Mouse (Mus musculus): ENCODE data around the gene Trim65.

The Trim65 gene

DNA sequence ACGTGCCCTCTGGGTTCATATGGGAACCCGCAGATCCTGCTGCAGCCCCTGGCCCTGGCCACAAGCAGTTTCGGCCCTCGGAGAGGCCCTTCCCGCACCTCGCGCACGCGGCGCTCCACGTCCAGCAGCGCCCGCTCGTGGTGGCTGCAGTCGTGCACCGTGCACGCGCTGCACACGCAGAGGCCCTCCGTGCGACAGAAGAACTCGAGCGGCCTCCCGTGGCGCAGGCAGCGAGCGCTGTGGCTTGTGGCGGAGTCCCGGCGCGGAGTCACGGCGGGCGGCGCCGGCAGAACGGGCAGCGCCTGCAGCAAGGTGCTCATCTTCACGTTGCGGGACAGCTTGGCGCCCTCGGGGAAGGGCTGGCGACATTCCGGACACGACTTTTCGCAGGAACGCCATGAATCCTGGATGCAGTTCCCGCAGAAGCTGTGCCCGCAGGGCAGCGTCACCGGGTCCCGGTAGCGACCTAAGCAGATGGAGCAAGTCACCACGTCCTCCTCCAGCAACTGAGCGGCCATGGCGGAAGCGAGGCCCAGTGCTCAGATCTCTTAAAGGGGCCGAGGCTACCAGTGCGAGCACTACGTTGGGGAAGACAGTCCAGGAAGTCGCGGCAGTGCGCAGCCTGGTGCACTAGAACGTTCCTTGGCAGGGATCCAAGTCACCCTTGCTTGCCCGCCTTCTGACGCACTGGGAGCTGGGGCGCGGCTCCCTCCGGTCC is at the start of gene Trim65:
Trim65 (minus strand) TSS at position 641 of the 718 bp plus-strand sequence.
- DNase-seq (ENCODE audit: low spot score) = peak; percentile 93

DNA sequence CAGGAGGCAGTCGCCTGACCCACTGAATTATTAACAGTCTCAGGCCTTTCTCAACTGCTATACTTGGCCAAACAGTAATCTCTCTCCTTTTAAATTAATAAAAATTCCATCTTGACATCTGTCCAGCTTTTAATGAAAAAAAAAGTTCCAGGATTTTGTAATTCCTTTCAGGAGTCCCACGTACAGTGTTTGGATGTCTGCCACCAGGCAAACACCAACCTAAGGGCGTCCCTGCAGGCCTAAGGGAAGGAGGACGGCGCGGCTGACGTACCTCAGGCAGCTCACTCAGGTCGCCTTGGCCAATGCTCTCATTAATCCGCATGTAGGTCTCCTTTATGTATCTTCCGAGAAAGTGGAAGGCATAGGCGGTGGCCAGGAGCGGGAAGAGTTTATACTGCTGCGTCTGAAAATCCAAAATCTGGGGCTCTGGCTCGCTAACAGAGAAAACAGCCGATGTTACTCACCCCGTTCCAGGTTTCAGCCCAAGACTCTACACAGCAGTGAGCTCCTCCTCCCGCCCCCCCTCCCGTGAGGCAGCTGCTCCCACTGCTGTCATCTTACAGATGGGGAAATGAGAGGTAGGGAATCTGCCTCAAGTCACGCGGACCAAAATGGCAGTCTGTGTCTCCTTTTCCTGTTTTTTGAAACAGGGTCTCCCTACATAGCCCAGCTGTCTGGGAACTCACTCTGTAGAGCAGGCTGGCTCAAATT is 47.6 kb upstream of the Trim65 start:
- no peak for DNase-seq (ENCODE audit: low spot score)

DNA sequence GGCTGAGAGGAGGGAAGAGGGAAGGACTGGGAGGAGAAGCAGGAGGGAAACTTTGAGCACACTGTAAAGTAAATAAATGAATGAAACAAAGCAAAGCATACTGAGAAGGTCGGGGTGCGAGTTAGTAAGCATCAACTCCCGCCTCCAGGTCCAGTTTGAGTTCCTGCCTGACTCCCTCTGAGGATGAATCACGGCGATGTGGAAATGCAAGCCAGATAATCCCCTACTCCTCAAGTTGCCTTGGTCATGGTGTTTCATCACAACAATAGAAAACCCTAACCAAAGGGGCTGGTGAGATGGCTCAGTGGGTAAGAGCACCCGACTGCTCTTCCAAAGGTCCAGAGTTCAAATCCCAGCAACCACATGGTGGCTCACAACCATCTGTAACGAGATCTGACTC is 45.1 kb upstream of the Trim65 start:
- no peak for DNase-seq (ENCODE audit: low spot score)

DNA sequence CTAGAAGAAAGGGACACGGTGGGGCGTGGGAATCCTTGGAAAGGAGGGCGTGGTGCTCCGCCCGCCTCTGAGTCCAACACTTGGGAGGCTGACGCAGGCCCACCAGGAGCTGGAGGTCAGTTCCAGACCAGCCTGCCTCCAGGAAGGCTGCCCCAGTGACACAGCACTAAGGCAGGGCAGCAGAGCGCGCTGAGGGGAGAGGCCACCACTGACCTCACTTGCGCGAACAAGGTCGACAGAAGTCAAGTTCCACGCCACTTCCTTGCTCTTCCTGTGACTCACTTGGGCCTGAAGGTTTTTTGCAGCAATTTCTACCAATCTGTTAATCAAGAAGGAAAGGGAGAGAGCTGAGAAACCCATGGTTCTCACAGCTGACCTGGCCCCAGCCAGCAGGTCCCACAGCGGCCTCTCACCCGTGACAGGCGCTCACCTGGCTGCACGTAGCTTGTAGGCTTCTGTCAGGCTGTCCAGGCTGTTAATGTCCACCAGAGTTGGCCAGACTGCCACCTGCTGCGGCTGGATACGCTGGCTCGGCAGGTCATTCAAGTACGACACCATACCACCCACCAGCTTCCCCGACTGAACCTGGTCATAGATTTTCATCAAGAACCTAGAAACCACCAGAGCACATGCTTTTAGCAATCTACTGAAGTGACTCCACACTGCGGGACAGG is 44.0 kb upstream of the Trim65 start:
- DNase-seq (ENCODE audit: low spot score) = peak; percentile 24

DNA sequence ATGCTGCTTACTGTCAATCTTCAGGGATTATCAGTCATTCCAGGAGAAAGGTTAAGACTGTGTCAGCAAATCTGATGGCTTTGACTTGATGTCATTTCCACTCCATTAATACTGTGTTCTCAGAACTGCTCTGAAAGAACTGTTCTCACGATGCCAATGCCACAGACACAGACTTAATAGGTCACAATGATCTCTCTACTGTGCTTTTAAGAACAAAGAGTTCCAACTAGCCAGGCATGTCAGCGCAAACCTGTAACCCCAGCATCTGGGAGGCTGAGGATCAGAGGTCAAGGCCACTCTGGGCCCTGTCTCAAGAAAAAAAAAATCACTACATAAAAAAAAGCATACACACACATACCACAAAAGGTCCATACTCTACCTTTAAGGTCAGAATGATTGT is 41.0 kb upstream of the Trim65 start:
- no peak for DNase-seq (ENCODE audit: low spot score)

DNA sequence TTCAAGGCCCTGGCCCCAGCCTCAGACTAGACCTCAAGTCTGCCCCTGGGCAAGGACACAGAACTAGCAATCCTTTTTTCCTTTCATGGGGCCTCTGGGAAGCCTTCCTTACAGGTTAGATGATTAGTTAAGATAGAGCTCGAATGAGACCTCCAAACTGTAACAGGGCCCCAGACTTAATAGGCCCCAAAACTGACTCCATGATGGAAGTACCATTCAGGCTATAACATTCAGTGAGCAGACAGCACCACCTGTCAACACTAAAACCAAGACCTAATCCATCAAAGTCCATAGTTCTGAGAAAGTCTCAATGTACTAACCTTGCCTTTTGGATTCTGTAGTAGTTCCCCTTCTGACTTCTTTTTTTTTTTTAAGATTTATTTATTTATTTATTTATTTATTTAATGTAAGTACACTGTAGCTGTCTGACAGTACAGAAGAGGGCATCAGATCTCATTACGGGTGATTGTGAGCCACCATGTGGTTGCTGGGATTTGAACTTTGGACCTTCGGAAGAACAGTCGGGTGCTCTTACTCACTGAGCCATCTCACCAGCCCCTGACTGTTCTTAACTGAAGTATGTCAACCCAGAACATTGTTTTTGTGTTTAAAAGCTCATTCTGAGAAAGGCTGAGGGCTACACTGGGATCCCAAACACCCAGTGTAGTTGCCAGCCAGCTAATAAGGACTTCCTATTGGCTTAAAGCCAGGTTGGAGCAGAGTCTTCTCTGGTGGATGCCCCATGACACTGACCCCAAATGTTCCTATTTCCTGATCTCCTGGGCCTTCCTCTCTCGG is 39.3 kb upstream of the Trim65 start:
- DNase-seq (ENCODE audit: low spot score) = no peak

DNA sequence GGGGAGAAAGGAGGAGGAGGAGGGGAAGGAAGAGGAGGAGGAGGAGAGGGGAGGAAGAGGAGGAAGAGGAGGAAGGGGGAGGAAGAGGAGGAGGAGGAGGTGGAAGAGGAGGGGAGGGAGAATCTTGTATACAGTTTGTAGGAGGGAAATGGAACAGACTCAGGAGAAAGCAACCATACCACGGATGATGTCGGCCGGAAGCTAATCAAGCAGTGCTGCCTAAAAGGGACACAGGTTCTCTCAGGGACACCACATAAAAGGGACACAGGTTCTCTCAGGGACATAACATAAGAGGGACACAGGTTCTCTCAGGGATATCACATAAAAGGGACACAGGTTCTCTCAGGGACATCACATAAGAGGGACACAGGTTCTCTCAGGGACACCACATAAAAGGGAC is 38.3 kb upstream of the Trim65 start:
- DNase-seq (ENCODE audit: low spot score) = no peak

DNA sequence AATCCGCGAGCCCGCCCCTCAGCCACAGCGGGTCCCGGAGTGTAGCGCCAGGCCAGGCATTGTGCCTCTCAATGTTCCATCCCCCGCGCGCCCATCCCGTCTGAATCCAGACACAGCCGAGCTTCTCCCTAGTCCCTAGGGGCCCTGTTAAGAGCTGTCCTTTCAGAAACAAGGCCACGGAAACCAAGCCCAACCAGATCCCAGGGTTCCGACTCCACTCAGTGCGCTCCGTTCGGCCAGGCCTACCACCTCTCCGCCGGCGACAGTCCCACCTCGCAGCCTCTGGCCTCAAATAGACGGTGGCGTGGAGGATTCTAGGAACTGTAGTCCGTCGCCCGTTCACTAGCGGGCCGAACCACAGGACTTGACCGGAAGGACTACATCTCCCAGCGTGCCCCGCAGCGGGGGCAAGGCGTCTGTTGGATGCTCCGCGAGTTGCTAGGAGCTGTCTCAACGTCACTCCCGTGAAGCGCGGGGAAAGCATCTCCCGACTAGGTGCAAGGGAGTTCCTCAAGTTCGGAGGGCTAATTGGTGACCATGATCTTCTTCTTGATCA is 37.0 kb upstream of the Trim65 start, which contains the start of gene Fbf1:
Fbf1 (minus strand) TSS at position 283 of the 556 bp plus-strand sequence.
- peak; percentile 95 for DNase-seq (ENCODE audit: low spot score)

DNA sequence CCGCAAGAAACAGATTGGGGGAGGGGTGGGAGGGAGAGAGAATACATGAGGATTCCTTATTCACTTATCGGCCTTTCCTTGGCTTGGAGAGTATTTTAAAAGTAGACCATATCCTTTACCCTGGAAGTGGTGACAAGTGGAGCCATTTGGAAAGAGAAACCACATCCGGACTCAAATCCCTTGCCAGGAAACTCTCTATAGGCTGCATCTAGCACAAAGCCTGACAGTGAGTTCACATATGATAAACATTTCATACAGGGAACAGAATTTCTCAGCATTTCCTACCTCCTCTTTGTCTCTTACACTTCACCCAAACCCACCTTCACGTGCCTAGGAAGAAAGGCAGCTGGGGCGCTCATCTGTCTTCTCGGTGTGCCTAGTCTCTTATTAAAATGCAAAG is 36.3 kb upstream of the Trim65 start:
- no peak for DNase-seq (ENCODE audit: low spot score)

DNA sequence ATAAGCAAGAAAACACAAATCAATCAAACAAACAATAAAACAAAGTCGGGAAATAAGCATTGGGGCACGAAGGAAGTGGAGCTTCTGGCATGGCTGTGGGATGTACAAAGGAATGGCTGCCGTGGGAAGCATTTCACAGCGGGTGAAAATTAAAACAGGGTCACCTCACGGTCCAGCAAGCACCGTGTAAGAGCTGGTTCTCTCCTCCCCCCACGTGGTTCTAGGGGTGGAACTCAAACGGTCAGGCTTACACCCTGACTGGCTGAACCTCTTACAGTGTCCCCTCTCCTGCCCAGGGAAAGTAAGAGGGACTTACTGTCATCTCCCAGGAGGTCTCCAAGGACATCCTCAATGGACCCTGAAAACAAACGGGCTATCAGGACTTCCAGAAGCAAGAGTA is 32.1 kb upstream of the Trim65 start:
- no peak for DNase-seq (ENCODE audit: low spot score)

DNA sequence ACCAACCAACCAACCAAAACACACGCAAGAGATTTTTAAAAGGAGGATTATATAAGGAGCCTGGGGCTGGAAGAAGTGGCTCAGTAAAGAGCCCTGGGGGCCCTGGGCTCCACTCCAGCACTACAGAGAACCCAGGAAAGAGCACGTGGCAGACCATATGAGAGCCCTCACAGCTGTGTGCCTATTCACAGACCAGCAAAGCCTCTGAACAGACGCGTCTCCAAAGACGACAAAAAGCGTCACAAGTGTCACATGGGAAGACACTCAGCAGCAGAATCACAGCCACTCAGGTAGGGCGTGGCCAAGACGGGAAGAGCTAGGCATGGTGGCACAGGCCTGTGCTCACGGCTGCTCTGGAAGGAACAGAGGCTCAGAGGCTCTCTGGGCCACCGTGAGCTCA is 31.2 kb upstream of the Trim65 start:
- no peak for DNase-seq (ENCODE audit: low spot score)

DNA sequence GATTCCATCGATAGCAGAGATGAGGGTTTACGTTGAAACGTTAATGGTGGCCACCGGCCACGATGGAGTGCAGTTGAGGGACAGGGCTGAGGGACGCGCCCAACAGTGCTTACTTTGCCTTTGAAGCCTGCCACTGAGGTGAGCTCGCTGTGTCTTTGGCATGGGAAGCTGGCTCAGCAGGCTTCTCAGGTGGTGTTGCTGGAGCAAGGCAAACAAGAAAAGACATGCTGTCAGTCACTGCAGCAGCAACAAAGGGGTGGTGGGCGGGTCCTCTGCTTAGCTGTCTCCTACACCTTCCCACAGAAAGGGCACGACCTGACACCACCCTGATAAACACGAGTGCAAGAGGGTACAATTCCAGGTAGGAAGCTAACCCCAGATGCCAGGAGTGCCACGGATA is 30.4 kb upstream of the Trim65 start:
- peak; percentile 81 for DNase-seq (ENCODE audit: low spot score)

DNA sequence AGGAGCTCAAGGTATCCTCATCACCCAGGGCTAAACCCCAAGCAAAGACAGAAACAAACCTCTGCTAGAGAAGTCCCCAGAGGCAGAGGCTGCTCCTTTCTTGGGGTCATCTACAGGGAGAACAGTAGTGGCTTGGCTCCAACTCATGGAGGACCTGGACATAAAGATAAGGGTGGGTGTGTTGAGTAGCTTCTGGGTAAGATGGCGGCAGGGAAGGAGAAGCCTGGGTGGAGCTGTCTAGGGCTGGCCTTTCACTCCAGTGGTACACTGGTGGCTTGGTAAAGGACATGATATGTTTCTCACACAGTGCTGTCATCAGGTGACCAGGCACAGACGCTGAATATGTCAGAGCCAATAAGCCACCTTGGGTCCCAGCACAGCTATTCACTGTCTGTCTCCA is 20.0 kb upstream of the Trim65 start:
- no peak for DNase-seq (ENCODE audit: low spot score)

DNA sequence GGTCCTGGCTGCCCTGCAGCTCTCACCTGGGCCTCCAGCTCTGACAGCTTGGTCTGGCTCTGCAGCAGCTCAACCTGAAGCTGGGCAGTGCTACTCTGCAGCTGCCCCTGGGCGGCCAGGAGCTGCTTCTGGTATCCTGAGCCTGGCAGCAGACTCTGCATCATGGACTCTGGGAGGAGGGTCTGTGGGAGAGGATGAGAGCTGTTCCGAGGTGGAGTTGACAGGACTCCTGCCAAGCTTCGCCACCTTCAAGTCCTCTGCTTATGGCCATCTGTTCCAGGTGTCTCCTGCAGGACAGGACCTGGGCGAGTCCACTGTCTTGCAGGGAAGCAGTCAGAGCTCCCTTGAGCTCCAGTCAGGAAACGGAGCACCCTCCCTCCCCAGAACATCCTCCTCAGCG is 18.4 kb upstream of the Trim65 start:
- no peak for DNase-seq (ENCODE audit: low spot score)

DNA sequence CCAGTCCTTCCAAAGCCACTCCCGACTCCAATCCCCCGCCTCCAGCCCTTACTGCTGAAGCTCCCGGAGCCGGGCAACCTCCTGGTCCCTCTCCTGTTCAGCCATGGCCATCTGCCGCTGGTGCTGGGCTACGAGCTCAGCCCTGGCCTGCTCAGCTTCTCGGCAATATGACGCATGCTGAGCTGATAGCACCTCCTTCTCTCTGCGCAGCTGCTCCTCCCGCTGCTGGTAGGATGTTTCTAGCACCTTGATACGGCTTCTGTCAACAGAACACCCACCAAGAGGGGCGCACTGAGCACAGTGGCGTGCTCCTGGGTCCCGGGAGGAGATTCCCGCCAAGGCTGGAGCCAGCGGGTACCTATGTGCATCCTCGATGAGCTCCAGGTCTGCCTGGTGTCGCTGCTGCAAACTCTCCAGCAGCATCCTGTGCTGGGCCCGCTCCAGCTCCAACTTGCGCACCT is 17.9 kb upstream of the Trim65 start:
- no peak for DNase-seq (ENCODE audit: low spot score)

DNA sequence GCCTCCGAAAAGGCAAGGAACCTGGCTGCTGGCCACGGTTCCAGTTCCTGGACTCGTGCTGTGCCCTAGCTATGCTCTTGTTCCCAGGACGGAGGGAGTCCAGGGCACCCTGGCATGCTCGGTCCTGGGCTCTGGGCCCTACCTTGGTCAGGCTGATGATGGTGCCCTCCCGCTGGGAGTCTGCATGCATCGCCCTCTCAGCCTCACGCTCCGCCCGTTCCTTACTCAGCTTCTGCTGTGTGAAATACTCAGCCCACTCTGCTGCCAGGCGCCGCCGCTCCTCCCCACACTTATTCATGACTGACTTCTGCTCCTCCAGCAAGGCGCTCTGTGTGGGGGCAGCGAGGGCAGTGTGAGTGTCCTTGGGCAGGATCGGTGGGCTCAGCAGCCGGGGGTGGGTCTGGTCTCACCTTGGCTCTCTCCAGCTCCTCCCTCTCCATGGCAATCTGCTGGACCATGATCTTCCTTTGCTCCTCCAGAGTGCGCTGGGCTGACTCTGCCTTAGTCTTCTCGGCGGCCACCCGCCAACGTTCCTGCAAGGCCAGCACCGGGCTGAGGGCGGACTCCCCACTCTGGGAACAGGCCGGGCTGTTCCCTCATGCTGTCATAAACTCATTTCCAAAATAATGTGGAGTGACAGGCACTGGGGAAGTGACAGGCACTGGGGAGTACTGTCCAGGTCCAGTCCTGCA is 15.5 kb upstream of the Trim65 start:
- peak; percentile 66 for DNase-seq (ENCODE audit: low spot score)

DNA sequence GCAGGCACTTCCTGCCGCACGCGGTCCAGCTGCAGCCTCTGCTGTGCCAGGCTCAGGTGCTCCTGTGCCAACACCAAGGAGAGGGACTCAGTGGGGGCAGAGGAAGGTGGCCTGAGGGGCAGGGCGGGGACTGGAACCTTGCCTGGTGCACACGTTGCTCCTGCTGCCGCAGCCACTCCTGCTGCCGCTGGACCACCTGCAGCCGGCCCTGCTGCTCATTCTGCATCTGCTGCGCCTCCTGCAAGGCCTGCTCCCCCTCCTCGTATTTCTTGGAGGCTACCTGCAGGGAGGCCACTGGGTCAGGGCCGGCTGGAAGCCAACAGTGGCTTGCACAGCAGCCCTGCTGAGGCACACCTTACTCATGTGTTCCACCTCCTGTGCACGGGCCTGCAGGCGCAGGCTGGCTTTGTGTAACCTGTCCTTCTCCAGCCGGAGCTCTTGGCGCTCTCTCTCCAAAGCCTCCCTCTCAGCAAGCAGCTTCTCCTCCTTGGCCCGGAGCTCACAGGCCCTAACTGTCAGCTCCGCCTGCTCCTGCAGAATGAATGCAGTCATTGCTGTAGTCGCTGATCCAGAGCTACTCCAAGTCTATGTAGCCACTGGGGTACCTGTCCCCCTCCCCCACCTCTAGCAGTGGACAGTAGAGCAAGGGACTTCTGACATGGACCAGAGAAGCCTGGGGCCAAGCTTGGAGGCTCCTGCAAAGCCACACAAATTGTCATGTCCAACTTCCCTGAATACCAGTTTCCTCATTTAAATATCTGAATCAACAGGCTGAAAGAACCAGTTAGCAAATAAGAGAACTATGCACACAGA is 14.8 kb upstream of the Trim65 start:
- peak; percentile 32 for DNase-seq (ENCODE audit: low spot score)

DNA sequence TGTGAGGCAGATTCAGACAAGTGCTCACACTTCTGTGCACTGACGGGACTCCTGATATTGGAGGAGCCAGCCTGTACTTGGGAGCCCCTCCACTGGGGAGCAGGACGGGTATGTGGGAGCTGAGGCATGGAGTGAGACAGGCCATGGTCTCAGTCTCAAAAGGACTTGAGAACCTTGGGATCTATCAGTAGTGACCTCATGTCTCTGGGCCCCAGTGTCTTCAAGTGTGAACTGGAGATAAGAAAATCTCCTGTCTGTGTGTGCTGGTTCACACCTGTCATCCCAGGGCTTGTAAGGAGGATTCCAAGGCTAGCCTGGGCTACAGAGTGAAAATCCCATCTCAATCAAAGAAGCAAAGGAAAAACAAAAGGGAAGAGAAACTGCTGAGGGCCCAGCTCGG is 12.5 kb upstream of the Trim65 start:
- DNase-seq (ENCODE audit: low spot score) = no peak

DNA sequence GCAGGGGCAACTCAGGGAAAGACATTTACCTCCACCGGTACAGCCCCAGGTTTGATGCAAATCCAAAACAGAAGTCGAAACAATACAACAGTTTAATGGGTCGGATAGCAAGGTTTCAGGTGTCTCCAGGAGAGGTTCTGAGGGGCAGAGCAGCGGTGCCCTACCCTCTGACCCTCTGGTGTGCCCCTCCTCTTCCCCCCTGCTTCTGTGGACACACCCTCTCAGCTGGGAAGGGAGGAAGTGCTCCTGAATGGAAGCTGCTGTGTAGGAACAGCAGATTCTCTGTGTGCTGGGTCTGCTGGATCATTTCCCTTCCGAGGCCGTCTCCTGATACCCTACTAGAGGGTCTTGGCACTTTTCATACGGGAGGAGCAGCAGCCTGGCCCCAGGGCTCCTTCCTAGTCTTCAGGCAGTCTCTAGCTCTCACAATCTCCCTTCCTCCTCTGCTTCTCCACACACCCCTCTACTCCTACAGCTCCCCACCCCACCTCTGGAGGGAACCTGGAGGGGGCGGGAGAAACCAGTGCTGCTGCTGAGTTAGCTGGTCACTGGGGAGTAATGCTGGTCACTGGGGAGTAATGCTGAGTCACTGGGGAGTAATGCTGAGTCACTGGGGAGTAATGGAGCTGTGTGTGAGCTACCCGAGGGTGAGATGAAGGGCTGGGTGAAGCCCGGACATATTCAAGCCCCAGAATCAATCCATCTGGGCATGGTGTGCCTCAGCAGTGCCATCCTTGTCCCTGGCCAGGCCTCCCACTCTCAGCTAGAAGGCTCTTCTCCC is 11.5 kb upstream of the Trim65 start:
- DNase-seq (ENCODE audit: low spot score) = peak; percentile 31
